Mouse (Mus musculus): ENCODE results near the gene Nrap. TPM values are rescaled to one million over a fixed set of nuclear protein-coding genes. Genes with fewer than 3 reads are reported as not detected.

Nrap gene
- total and polyA plus RNA-seq, 3 experiments = 0.08 to 0.11 TPM; not detected in 1

- TF ChIP-seq TCF12 (IDR thresholded peaks at IDR 0.05; ENCODE audit: low read depth, low read length) = peak; percentile 99
- peak; percentile 88 for TF ChIP-seq MYC (IDR thresholded peaks at IDR 0.05; ENCODE audit: low read depth, low read length)
- peak; percentile 58; the same call in 1 of the 2 replicates for TF ChIP-seq TBP (IDR thresholded peaks at IDR 0.05; ENCODE audit: low read depth, low read length)
- no peak for TF ChIP-seq CHD1 (IDR thresholded peaks at IDR 0.05; ENCODE audit: low read depth, low read length)
- TF ChIP-seq POLR2AphosphoS5 (IDR thresholded peaks at IDR 0.05; ENCODE audit: borderline replicate concordance, low read depth, low read length) = no peak
- TF ChIP-seq ETS1 (IDR thresholded peaks at IDR 0.05; ENCODE audit: low read depth, low read length) = peak; percentile 97
- TF ChIP-seq ZMIZ1 (IDR thresholded peaks at IDR 0.05; ENCODE audit: low read depth, low read length) = peak; percentile 77; the same call in 1 of the 2 replicates
- peak; percentile 14 for TF ChIP-seq USF1 (IDR thresholded peaks at IDR 0.05; ENCODE audit: low read depth, low read length)
- peak in 1 of 2 experiments; percentile 52; a peak in 2 of 4 replicates for TF ChIP-seq POLR2A (IDR thresholded peaks at IDR 0.05; ENCODE audit: control insufficient read depth in 1 of 2, insufficient read depth in 1 of 2, low read depth in 1 of 2, low read length in 2 of 2, poor library complexity in 1 of 2)
- TF ChIP-seq USF2 (IDR thresholded peaks at IDR 0.05; ENCODE audit: borderline replicate concordance in 1 of 2, insufficient read depth in 1 of 2, low read depth in 1 of 2, low read length in 2 of 2) = no peak
- peak; percentile 91 for TF ChIP-seq BHLHE40 (IDR thresholded peaks at IDR 0.05; ENCODE audit: borderline replicate concordance, low read depth, low read length)
- peak; percentile 55; the same call in 1 of the 2 replicates for TF ChIP-seq KAT2A (conservative IDR thresholded peaks at IDR 0.05; ENCODE audit: low read depth, low read length)
- peak; percentile 88 for TF ChIP-seq MXI1 (IDR thresholded peaks at IDR 0.05; ENCODE audit: low read depth, low read length)
Observed at GRCm38 (mm10) chr19:56439072-56439434, 49.2 kb upstream of the Nrap start (continued).

GRCm38 (mm10) chr19:56438357-56439071 lies 48.7 kb upstream of the Nrap start:
- no peak overlapping the region for H3K4me3 ChIP-seq (ENCODE audit: control insufficient read depth in 1 of 2, insufficient read depth in 1 of 2, low read depth in 2 of 2, low read length in 2 of 2)
- no peaks in the 10 kb centered on the region for H3K9me3 ChIP-seq (replicated peaks; ENCODE audit: insufficient read depth, low read length)
- peak overlapping the region; percentile 78 for H3K27ac ChIP-seq (ENCODE audit: control insufficient read depth, low read depth, low read length)
- DNase-seq (ENCODE audit: low read depth, low spot score) = no peak
- no peak for TF ChIP-seq MAX (IDR thresholded peaks at IDR 0.05; ENCODE audit: low read length)
- 0 out of 2 replicates have a peak, but pooled peaks have one; percentile 52 for TF ChIP-seq ZMIZ1 (IDR thresholded peaks at IDR 0.05; ENCODE audit: low read depth, low read length)
- H3K79me2 ChIP-seq (ENCODE audit: control insufficient read depth, insufficient read depth, low read length, poor library complexity) = no peaks in the 10 kb centered on the region
- peaks cover 18 to 22% of the 10 kb centered on the region in 2 experiments for H3K36me3 ChIP-seq (ENCODE audit: control insufficient read depth in 1 of 2, insufficient read depth in 2 of 2, low read length in 2 of 2)
- H3K4me1 ChIP-seq (ENCODE audit: control insufficient read depth in 1 of 2, insufficient read depth in 2 of 2, low read length in 2 of 2) = peaks cover 15 to 20% of the 10 kb centered on the region in 2 experiments
- no peak overlapping the region for H3K9ac ChIP-seq (ENCODE audit: control insufficient read depth, low read depth, low read length, poor library complexity, severe bottlenecking)
- H3K27me3 ChIP-seq (ENCODE audit: control insufficient read depth in 1 of 2, insufficient read depth in 2 of 2, low read length in 2 of 2) = no peaks in the 10 kb centered on the region

- no peak overlapping the region for H3K9ac ChIP-seq (ENCODE audit: control insufficient read depth, low read depth, low read length, poor library complexity, severe bottlenecking)
- peaks cover 18 to 22% of the 10 kb centered on the region in 2 experiments for H3K36me3 ChIP-seq (ENCODE audit: control insufficient read depth in 1 of 2, insufficient read depth in 2 of 2, low read length in 2 of 2)
- no peak overlapping the region for H3K27ac ChIP-seq (ENCODE audit: control insufficient read depth, low read depth, low read length)
- no peak overlapping the region for H3K4me3 ChIP-seq (ENCODE audit: control insufficient read depth in 1 of 2, insufficient read depth in 1 of 2, low read depth in 2 of 2, low read length in 2 of 2)
- no peaks in the 10 kb centered on the region for H3K27me3 ChIP-seq (ENCODE audit: control insufficient read depth in 1 of 2, insufficient read depth in 2 of 2, low read length in 2 of 2)
- no peak for TF ChIP-seq CHD1 (IDR thresholded peaks at IDR 0.05; ENCODE audit: low read depth, low read length)
- peaks cover 15 to 20% of the 10 kb centered on the region in 2 experiments for H3K4me1 ChIP-seq (ENCODE audit: control insufficient read depth in 1 of 2, insufficient read depth in 2 of 2, low read length in 2 of 2)
- H3K9me3 ChIP-seq (replicated peaks; ENCODE audit: insufficient read depth, low read length) = no peaks in the 10 kb centered on the region
- no peaks in the 10 kb centered on the region for H3K79me2 ChIP-seq (ENCODE audit: control insufficient read depth, insufficient read depth, low read length, poor library complexity)
- DNase-seq (ENCODE audit: low read depth, low spot score) = no peak
Observed at GRCm38 (mm10) chr19:56436380-56436779, 46.5 kb upstream of the Nrap start.
